Mouse (Mus musculus): ENCODE results near the gene Nup205. TPM values are rescaled to one million over a fixed set of nuclear protein-coding genes. Genes with fewer than 3 reads are reported as not detected.

The Nup205 gene
- polyA plus RNA-seq, 1 experiment from 2014 or later: 41.8 TPM

GRCm38 (mm10) chr6:35253474-35253873 is 76.3 kb downstream of the Nup205 start:
- no peak for DNase-seq (ENCODE audit: low spot score)
- WGBS: 33% methylated on average over 5 of the region's 5 CpGs
- H3K4me3 ChIP-seq: peak overlapping the region; percentile 90
- peaks cover 55% of the 10 kb centered on the region for H3K4me1 ChIP-seq
- no peaks in the 10 kb centered on the region for H3K27me3 ChIP-seq (ENCODE audit: insufficient read depth, poor library complexity, severe bottlenecking)
- H3K9me3 ChIP-seq: no peaks in the 10 kb centered on the region
- peak overlapping the region; percentile 98 for H3K27ac ChIP-seq
- no peaks in the 10 kb centered on the region for H3K36me3 ChIP-seq

- Histone ChIP-seq H3K36me3 (no peaks in the 10 kb centered on the region), H3K9me3 (no peaks in the 10 kb centered on the region), H3K4me1 (peaks cover 62% of the 10 kb centered on the region), H3K27me3 (ENCODE audit: insufficient read depth, poor library complexity, severe bottlenecking) (no peaks in the 10 kb centered on the region), H3K27ac (peak overlapping the region; percentile 98), H3K4me3 (peak overlapping the region; percentile 90)
- 18% methylated on average over 9 of the region's 9 CpGs for WGBS
- peak; percentile 82 for DNase-seq (ENCODE audit: low spot score)
These were observed 77.1 kb downstream of the Nup205 start for GRCm38 (mm10) chr6:35254136-35254904.

- Histone ChIP-seq H3K27me3 (ENCODE audit: insufficient read depth, poor library complexity, severe bottlenecking) (no peaks in the 10 kb centered on the region), H3K27ac (peak overlapping the region; percentile 98; the same call in 1 of the 2 replicates), H3K4me3 (peak overlapping the region; percentile 90), H3K36me3 (no peaks in the 10 kb centered on the region), H3K9me3 (no peaks in the 10 kb centered on the region), H3K4me1 (peaks cover 69% of the 10 kb centered on the region)
- no peak for DNase-seq (ENCODE audit: low spot score)
- WGBS: 59% methylated on average over 12 of the region's 12 CpGs
These were observed 77.8 kb downstream of the Nup205 start for GRCm38 (mm10) chr6:35255017-35255416.

DNA sequence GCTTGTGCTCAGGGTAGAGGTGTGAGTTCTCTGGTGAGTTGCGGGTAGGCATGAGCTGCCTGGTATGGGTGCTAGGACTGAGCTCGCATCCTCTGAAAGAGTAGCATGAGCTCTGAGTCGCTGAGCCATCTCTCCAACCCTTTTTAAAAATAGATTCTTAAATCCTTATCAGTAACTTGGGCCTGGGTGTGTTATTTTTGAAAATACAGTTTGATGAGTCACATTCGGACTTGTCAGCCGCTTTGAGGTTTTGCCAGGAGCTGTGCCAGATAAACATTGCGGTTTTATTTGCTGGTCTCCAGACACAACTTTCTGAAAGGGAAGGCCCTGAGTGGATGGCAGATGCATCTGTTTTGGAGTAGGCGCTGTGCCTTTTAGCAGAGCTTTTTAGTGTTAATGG is 79.5 kb downstream of the Nup205 start:
- WGBS: 25% methylated on average over 7 of the region's 7 CpGs
- peak overlapping the region; percentile 10; the same call in 1 of the 2 replicates for H3K4me3 ChIP-seq
- H3K27ac ChIP-seq: peak overlapping the region; percentile 14; the same call in 1 of the 2 replicates
- DNase-seq (ENCODE audit: low spot score): peak; percentile 83
- no peaks in the 10 kb centered on the region for H3K9me3 ChIP-seq
- H3K4me1 ChIP-seq: peaks cover 76% of the 10 kb centered on the region
- H3K36me3 ChIP-seq: peaks cover 12% of the 10 kb centered on the region
- H3K27me3 ChIP-seq (ENCODE audit: insufficient read depth, poor library complexity, severe bottlenecking): no peaks in the 10 kb centered on the region

DNA sequence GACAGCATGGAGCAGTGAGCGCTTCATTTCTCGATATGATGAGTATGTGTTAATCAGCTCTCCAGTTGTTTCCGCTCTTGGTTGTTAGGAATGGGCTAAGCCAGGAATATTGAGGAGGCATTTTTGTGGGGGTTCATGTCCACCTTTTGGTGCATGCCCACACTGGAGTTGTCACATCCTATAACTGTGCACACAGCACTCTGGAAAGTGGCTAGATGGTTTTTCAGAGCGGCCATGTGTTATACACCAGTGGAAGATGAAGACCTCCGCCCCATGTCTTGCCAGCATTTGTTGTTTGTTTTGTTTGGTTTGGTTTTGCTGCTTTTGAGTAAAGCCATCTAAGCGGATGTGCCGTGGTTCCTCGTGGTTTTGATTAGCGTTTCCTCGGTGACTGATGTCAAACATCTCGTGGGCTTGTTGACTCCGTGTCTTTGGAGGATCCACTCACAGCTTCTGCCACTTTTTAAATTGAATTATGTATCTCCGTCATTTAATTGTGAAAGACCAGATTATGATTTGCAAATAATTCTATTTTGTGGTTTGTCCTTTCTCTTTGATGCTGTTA is 80.5 kb downstream of the Nup205 start:
- Histone ChIP-seq H3K36me3 (peaks cover 21% of the 10 kb centered on the region), H3K27ac (no peak overlapping the region; the same call in 1 of the 2 replicates), H3K4me3 (no peak overlapping the region), H3K4me1 (peaks cover 70% of the 10 kb centered on the region), H3K9me3 (no peaks in the 10 kb centered on the region), H3K27me3 (ENCODE audit: insufficient read depth, poor library complexity, severe bottlenecking) (no peaks in the 10 kb centered on the region)
- WGBS: 79% methylated on average over 13 of the region's 13 CpGs
- no peak for DNase-seq (ENCODE audit: low spot score)

DNA sequence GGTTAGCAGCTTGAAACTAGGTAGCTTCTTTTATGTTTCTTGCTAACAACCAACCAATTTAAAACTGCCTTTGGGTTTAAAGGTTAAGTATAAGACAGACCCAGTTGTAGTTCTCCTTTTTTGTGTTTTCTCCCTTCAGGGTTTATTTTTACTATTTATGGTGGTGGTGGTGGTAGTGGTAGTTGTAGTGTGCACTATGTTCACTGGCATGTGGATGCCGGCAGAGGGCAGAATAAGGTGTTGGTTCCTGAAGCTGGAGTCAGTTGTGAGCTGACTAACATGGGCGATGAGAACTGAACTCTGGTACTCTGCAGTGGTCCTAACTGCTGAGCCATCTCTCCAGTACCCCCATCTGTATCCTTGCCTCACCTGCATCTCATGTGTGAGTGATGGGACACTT is 81.7 kb downstream of the Nup205 start:
- no peak for DNase-seq (ENCODE audit: low spot score)
- Histone ChIP-seq H3K36me3 (peaks cover 32% of the 10 kb centered on the region), H3K4me1 (peaks cover 64% of the 10 kb centered on the region), H3K27ac (no peak overlapping the region), H3K27me3 (ENCODE audit: insufficient read depth, poor library complexity, severe bottlenecking) (no peaks in the 10 kb centered on the region), H3K9me3 (no peaks in the 10 kb centered on the region), H3K4me3 (no peak overlapping the region)
- WGBS: 97% methylated on average over 2 of the region's 2 CpGs

DNA sequence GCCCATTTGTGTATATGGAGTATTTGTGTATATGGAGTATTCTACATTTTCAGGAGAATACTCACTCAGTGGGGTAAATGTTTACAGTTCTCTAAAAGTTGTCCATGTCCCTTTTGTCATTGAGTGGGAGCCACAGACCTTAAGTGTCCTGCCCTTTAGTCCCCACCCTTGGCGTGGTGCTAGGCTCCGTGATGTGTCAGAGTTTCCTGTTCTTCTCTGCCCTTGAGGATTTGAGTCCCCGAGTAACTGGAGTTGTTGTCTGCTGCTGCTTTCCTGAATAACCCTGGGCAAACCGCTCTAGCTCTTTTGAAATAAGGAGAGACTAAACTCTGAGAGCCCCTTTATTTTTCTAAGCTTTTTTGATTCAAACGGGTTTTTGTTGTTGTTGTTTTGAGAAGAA is 82.3 kb downstream of the Nup205 start:
- 51% methylated on average over 5 of the region's 5 CpGs for WGBS
- no peaks in the 10 kb centered on the region for H3K9me3 ChIP-seq
- peaks cover 32% of the 10 kb centered on the region for H3K36me3 ChIP-seq
- H3K27me3 ChIP-seq (ENCODE audit: insufficient read depth, poor library complexity, severe bottlenecking): no peaks in the 10 kb centered on the region
- H3K4me3 ChIP-seq: no peak overlapping the region
- no peak for DNase-seq (ENCODE audit: low spot score)
- no peak overlapping the region for H3K27ac ChIP-seq
- H3K4me1 ChIP-seq: peaks cover 58% of the 10 kb centered on the region

DNA sequence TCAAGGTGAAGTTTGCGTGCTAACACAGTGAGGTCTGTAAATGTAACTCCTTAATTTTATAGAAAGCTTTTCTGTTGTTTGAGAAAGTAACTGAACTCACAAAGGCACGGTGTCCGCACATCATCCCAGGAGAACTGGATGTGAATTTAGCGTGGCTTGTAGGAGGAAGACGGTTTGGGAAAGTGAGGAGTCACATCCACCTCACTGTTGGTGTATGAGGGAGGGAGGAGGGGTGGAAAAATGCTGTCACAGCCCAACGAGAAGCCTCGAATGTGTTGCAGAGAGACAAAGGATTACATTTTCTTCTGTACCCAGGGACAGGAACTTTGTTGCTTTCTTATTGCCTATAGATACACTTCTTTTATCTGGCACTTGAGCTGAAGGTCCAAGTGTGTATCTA is 83.3 kb downstream of the Nup205 start:
- Histone ChIP-seq H3K36me3 (peaks cover 32% of the 10 kb centered on the region), H3K4me1 (peaks cover 48% of the 10 kb centered on the region), H3K27ac (peak overlapping the region; percentile 11; the same call in 1 of the 2 replicates), H3K4me3 (no peak overlapping the region), H3K9me3 (no peaks in the 10 kb centered on the region), H3K27me3 (ENCODE audit: insufficient read depth, poor library complexity, severe bottlenecking) (no peaks in the 10 kb centered on the region)
- no peak for DNase-seq (ENCODE audit: low spot score)
- WGBS: 69% methylated on average over 7 of the region's 7 CpGs

DNA sequence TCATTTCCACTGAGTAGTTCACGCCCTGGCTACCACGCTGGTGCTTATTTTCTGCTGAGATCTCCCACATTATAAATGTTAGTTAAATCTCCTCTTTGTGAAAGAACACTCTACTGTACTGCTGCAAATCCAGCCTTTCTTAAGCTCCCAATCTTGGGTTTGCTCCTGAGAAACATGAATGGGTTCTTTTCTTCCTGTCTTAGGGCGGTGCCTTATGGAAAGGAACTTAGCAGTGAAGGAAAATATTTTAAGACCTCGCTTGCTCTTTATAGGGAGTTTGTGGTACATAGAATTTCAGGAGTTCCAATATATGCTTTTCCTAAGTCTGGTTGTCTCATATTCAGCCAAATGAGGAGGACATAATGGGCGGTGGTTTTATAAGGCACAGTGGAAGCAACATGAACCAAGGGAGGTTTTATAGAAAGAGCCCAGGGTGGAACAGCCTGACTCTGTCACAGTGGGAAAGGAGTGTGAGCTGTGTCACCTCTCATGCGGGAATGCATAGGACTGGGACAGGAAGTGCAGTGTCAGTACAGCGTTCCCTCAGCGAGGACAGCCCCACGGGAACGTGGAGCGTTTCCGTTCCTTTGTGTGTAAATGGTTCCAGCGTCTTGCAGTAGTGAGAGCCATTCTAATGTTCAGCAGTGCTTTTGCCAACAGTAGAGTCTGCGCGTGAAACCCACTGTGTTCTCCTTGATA is 88.5 kb downstream of the Nup205 start:
- WGBS: 77% methylated on average over 15 of the region's 15 CpGs
- Histone ChIP-seq H3K4me3 (no peak overlapping the region), H3K27me3 (ENCODE audit: insufficient read depth, poor library complexity, severe bottlenecking) (no peaks in the 10 kb centered on the region), H3K36me3 (peaks cover 40% of the 10 kb centered on the region), H3K4me1 (0 out of 2 replicates have a peak, but pooled peaks cover 2% of the 10 kb centered on the region), H3K27ac (no peak overlapping the region), H3K9me3 (no peaks in the 10 kb centered on the region)
- no peak for DNase-seq (ENCODE audit: low spot score)

- H3K36me3 ChIP-seq: peaks cover 13% of the 10 kb centered on the region; the same call in 1 of the 2 replicates
- H3K27me3 ChIP-seq (ENCODE audit: insufficient read depth, poor library complexity, severe bottlenecking): no peaks in the 10 kb centered on the region
- 92% methylated on average over 13 of the region's 13 CpGs for WGBS
- H3K27ac ChIP-seq: no peak overlapping the region
- no peak overlapping the region for H3K4me3 ChIP-seq
- H3K9me3 ChIP-seq: no peaks in the 10 kb centered on the region
- DNase-seq (ENCODE audit: low spot score): no peak
- no peaks in the 10 kb centered on the region for H3K4me1 ChIP-seq
These were observed 91.5 kb downstream of the Nup205 start for GRCm38 (mm10) chr6:35268711-35269110.

DNA sequence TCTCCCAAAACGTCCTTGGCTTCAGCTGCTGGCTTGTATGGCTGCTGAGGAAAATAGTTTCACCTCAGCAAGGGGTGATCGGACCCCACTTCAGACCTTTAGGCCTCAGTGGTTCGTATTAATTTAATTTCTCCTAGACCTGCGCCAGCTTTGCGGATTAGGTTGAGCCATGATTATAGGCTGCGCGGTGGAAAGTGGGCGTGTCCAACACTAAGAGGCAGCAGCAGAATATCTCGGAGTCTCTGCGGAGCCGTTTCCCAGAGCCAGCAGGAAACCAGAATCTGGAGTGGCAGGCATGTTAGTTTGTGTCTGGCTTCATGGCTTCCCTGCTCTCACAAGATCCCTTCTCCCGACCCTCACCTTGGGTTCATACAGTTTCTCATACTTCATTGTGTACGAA is 92.4 kb downstream of the Nup205 start:
- H3K27me3 ChIP-seq (ENCODE audit: insufficient read depth, poor library complexity, severe bottlenecking): no peaks in the 10 kb centered on the region
- WGBS: 58% methylated on average over 13 of the region's 13 CpGs

GRCm38 (mm10) chr6:35271094-35271855 is 94.1 kb downstream of the Nup205 start:
- WGBS: 81% methylated on average over 12 of the region's 12 CpGs
- peaks cover 12% of the 10 kb centered on the region; the same call in 1 of the 2 replicates for H3K36me3 ChIP-seq
- no peak for DNase-seq (ENCODE audit: low spot score)
- H3K27ac ChIP-seq: no peak overlapping the region
- H3K9me3 ChIP-seq: no peaks in the 10 kb centered on the region
- H3K27me3 ChIP-seq (ENCODE audit: insufficient read depth, poor library complexity, severe bottlenecking): no peaks in the 10 kb centered on the region
- H3K4me3 ChIP-seq: no peak overlapping the region
- no peaks in the 10 kb centered on the region for H3K4me1 ChIP-seq

More for the DNA sequence above, 92.4 kb downstream of the Nup205 start:
- Histone ChIP-seq H3K9me3 (no peaks in the 10 kb centered on the region), H3K36me3 (peaks cover 12% of the 10 kb centered on the region; the same call in 1 of the 2 replicates), H3K4me1 (no peaks in the 10 kb centered on the region), H3K27ac (no peak overlapping the region), H3K4me3 (no peak overlapping the region)
- DNase-seq (ENCODE audit: low spot score): no peak

All from heart, embryonic 10.5 days (tissue).